Mouse (Mus musculus) large intestine, adult 2 months (tissue): Measurements from ENCODE around the gene 4931428F04Rik. TPM values are rescaled to one million over a fixed set of nuclear protein-coding genes. Genes with fewer than 3 reads are reported as not detected.
"Not testable (repeated sequence)": the region's sequence is repeated elsewhere in the genome, so short reads cannot be mapped to it uniquely, and the experiment has no call there.

Experiments
- DNase-seq: peaks from one replicate; pipeline ENCODE4 v3.0.0-alpha.2; 2012; ENCODE audit warnings: low read depth, low spot score
- WGBS: fragments of 180-500 bp; shearing (Covaris S2); methylation state at CpG from one replicate; pipeline ENCODE4 v1.1.7; 2018; 5-methylcytosine and 5-hydroxymethylcytosine counted together
- polyA plus RNA-seq: library from polyadenylated mRNA; depleted of rRNA; stranded (reverse); fragments of >200 nt; gene quantifications from 2 replicates; pipeline ENCODE4 v1.2.3, GENCODE M21; 2012

4931428F04Rik gene
- polyA plus RNA-seq, 1 experiment = 1.7 TPM

GRCm38 (mm10) chr8:105309142-105309847 lies 19.6 kb upstream of the 4931428F04Rik start:
- no peak for DNase-seq
- 85% methylated on average over 15 of the region's 15 CpGs for WGBS

- 94% methylated on average over 10 of the region's 10 CpGs for WGBS
- no peak for DNase-seq
Measured at GRCm38 (mm10) chr8:105308428-105308827, 18.8 kb upstream of the 4931428F04Rik start.

GRCm38 (mm10) chr8:105307670-105308069 lies 18.0 kb upstream of the 4931428F04Rik start:
- 95% methylated on average over 13 of the region's 13 CpGs for WGBS
- DNase-seq = no peak

GRCm38 (mm10) chr8:105306146-105306691 lies 16.6 kb upstream of the 4931428F04Rik start:
- no peak for DNase-seq
- WGBS = 17% methylated on average over 5 of the region's 5 CpGs

GRCm38 (mm10) chr8:105305211-105306145 lies 15.8 kb upstream of the 4931428F04Rik start, which contains the start of gene Elmo3:
Gene Elmo3, plus strand, starts transcription at chr8:105305601.
- 4% methylated on average over 30 of the region's 30 CpGs for WGBS

GRCm38 (mm10) chr8:105304325-105305210 lies 14.9 kb upstream of the 4931428F04Rik start:
- WGBS = 51% methylated on average over 9 of the region's 9 CpGs

More at GRCm38 (mm10) chr8:105305211-105306145, 15.8 kb upstream of the 4931428F04Rik start, which contains the start of gene Elmo3:
- DNase-seq = peak; percentile 76

GRCm38 (mm10) chr8:105303874-105304273 lies 14.2 kb upstream of the 4931428F04Rik start:
- no peak for DNase-seq
- WGBS = 78% methylated on average over 9 of the region's 9 CpGs

More at GRCm38 (mm10) chr8:105304325-105305210, 14.9 kb upstream of the 4931428F04Rik start:
- DNase-seq = no peak

GRCm38 (mm10) chr8:105303396-105303795 lies 13.7 kb upstream of the 4931428F04Rik start:
- 78% methylated on average over 8 of the region's 8 CpGs for WGBS
- no peak for DNase-seq

GRCm38 (mm10) chr8:105299962-105300361 lies 10.3 kb upstream of the 4931428F04Rik start:
- WGBS = 79% methylated on average over 8 of the region's 8 CpGs
- DNase-seq = no peak

GRCm38 (mm10) chr8:105298351-105299252 lies 8.9 kb upstream of the 4931428F04Rik start:
- DNase-seq = no peak
- WGBS = 32% methylated on average over 18 of the region's 18 CpGs

GRCm38 (mm10) chr8:105297511-105298192 lies 8.0 kb upstream of the 4931428F04Rik start, which contains the start of gene E2f4:
Gene E2f4, plus strand, starts transcription at chr8:105297663.
- peak; percentile 82 for DNase-seq
- WGBS = 1% methylated on average over 58 of the region's 58 CpGs

- DNase-seq = no peak
- 63% methylated on average over 11 of the region's 11 CpGs for WGBS
Measured at GRCm38 (mm10) chr8:105295895-105296573, 6.4 kb upstream of the 4931428F04Rik start, which contains the start of gene Exoc3l. Gene Exoc3l, minus strand, starts transcription at chr8:105296101.

- DNase-seq = no peak
- WGBS = 70% methylated on average over 11 of the region's 11 CpGs
Measured at GRCm38 (mm10) chr8:105295256-105295655, 5.6 kb upstream of the 4931428F04Rik start.

- WGBS = 68% methylated on average over 9 of the region's 9 CpGs
- DNase-seq = no peak
Measured at GRCm38 (mm10) chr8:105294776-105295175, 5.1 kb upstream of the 4931428F04Rik start.

GRCm38 (mm10) chr8:105293405-105293804 lies 3.7 kb upstream of the 4931428F04Rik start:
- DNase-seq = no peak
- WGBS = 78% methylated on average over 19 of the region's 19 CpGs

- WGBS = 83% methylated on average over 7 of the region's 7 CpGs
- DNase-seq = no peak
Measured at GRCm38 (mm10) chr8:105292471-105292870, 2.8 kb upstream of the 4931428F04Rik start.

GRCm38 (mm10) chr8:105291802-105292201 lies 2.1 kb upstream of the 4931428F04Rik start:
- DNase-seq = not testable (repeated sequence)
- WGBS = 67% methylated on average over 3 of the region's 3 CpGs
